Mouse (Mus musculus): Measurements from ENCODE around the gene Atp1b2. TPM values are rescaled to one million over a fixed set of nuclear protein-coding genes. Genes with fewer than 3 reads are reported as not detected.
A peak's percentile ranks its signal among the peaks of the same experiment; 100 is the strongest.

Gene Atp1b2
- total and polyA plus RNA-seq, 3 experiments: 0.09 TPM; not detected in 2

GRCm38 (mm10) chr11:69606832-69607231, 1.1 kb upstream of the Atp1b2 start:
- no peak for DNase-seq (ENCODE audit: extremely low read depth)
- Histone ChIP-seq H3K27ac (ENCODE audit: insufficient read depth, low read depth) (no peak overlapping the region), H3K4me1 (ENCODE audit: control insufficient read depth in 1 of 2, insufficient read depth in 2 of 2) (peaks cover 9% of the 10 kb centered on the region in 2 experiments), H3K4me2 (ENCODE audit: insufficient read depth, low read depth, poor library complexity, severe bottlenecking) (no peak overlapping the region), H3K79me2 (replicated peaks; ENCODE audit: control insufficient read depth, extremely low read depth, insufficient read depth, poor library complexity, severe bottlenecking) (no peaks in the 10 kb centered on the region), H3K36me3 (replicated peaks in 1 of 2; ENCODE audit: control insufficient read depth in 1 of 2, insufficient read depth in 1 of 2, low read length in 1 of 2) (no peaks in the 10 kb centered on the region), H3K9ac (ENCODE audit: insufficient read depth, low read depth) (no peak overlapping the region), H3K4me3 (replicated peaks in 1 of 3; ENCODE audit: low read depth in 2 of 3, low read length in 2 of 3, poor library complexity in 1 of 3) (no peak overlapping the region), H3K9me3 (replicated peaks; ENCODE audit: low read length) (no peaks in the 10 kb centered on the region), H3K27me3 (replicated peaks) (peaks cover 85% of the 10 kb centered on the region)
- TF ChIP-seq EP300 (IDR thresholded peaks at IDR 0.05; ENCODE audit: low read length): no peak
- dilution Hi-C loops (cut with MboI; ENCODE audit: extremely low pct_ligation_motif_present, extremely low pct_unique_long_range_greater_than_20kb, low sequenced_read_pairs): no loop called here
- in situ Hi-C loops (cut with MboI; ENCODE audit: low pct_ligation_motif_present, low pct_unique_long_range_greater_than_20kb, low sequenced_read_pairs): no loop called here

DNA sequence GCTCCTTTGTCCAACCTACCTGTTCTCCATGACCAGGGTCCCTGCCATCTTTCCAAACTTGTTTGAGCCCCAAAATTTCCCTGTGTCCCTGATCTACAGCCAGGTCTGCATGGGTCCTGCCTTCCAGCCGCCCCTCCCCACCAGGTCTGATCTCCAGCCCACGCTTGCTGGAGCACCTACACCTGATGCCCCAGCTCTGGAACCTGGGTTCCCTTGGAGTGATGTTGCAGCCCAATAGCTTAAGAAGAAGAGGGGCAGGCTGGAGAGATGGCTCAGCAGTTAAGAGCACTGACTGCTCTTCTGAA, 701 bp upstream of the Atp1b2 start:
- no peaks in the 10 kb centered on the region for H3K79me2 ChIP-seq (replicated peaks; ENCODE audit: control insufficient read depth, extremely low read depth, insufficient read depth, poor library complexity, severe bottlenecking)
- dilution Hi-C loops (cut with MboI; ENCODE audit: extremely low pct_ligation_motif_present, extremely low pct_unique_long_range_greater_than_20kb, low sequenced_read_pairs) (no loop called here), in situ Hi-C loops (cut with MboI; ENCODE audit: low pct_ligation_motif_present, low pct_unique_long_range_greater_than_20kb, low sequenced_read_pairs) (no loop called here)
- peaks cover 85% of the 10 kb centered on the region for H3K27me3 ChIP-seq (replicated peaks)
- peaks cover 9% of the 10 kb centered on the region in 2 experiments for H3K4me1 ChIP-seq (ENCODE audit: control insufficient read depth in 1 of 2, insufficient read depth in 2 of 2)
- TF ChIP-seq ZC3H11A (IDR thresholded peaks at IDR 0.05; ENCODE audit: low read depth, low read length): no peak
- TF ChIP-seq ZMIZ1 (IDR thresholded peaks at IDR 0.05; ENCODE audit: low read depth, low read length): no peak
- TF ChIP-seq JUND (conservative IDR thresholded peaks at IDR 0.05; ENCODE audit: low read depth, low read length): no peak
- no peak overlapping the region for H3K27ac ChIP-seq (ENCODE audit: insufficient read depth, low read depth)
- no peak for DNase-seq (ENCODE audit: extremely low read depth)
- H3K9me3 ChIP-seq (replicated peaks; ENCODE audit: low read length): no peaks in the 10 kb centered on the region
- no peaks in the 10 kb centered on the region for H3K36me3 ChIP-seq (replicated peaks in 1 of 2; ENCODE audit: control insufficient read depth in 1 of 2, insufficient read depth in 1 of 2, low read length in 1 of 2)
- peak overlapping the region; percentile 93 for H3K4me2 ChIP-seq (ENCODE audit: insufficient read depth, low read depth, poor library complexity, severe bottlenecking)
- peak overlapping the region; percentile 31 to 50 (median 39) for H3K4me3 ChIP-seq (replicated peaks in 1 of 3; ENCODE audit: low read depth in 2 of 3, low read length in 2 of 3, poor library complexity in 1 of 3)
- H3K9ac ChIP-seq (ENCODE audit: insufficient read depth, low read depth): peak overlapping the region; percentile 49

- H3K4me1 ChIP-seq (ENCODE audit: control insufficient read depth in 1 of 2, insufficient read depth in 2 of 2): peaks cover 9 to 14% of the 10 kb centered on the region in 2 experiments
- peak overlapping the region; percentile 49; the same call in 1 of the 2 replicates for H3K9ac ChIP-seq (ENCODE audit: insufficient read depth, low read depth)
- no peaks in the 10 kb centered on the region for H3K79me2 ChIP-seq (replicated peaks; ENCODE audit: control insufficient read depth, extremely low read depth, insufficient read depth, poor library complexity, severe bottlenecking)
- dilution Hi-C loops (cut with MboI; ENCODE audit: extremely low pct_ligation_motif_present, extremely low pct_unique_long_range_greater_than_20kb, low sequenced_read_pairs) (no loop called here), in situ Hi-C loops (cut with MboI; ENCODE audit: low pct_ligation_motif_present, low pct_unique_long_range_greater_than_20kb, low sequenced_read_pairs) (no loop called here)
- peak overlapping the region; percentile 93 for H3K4me2 ChIP-seq (ENCODE audit: insufficient read depth, low read depth, poor library complexity, severe bottlenecking)
- no peak overlapping the region for H3K27ac ChIP-seq (ENCODE audit: insufficient read depth, low read depth)
- TF ChIP-seq JUND (conservative IDR thresholded peaks at IDR 0.05; ENCODE audit: low read depth, low read length): no peak
- no peak for TF ChIP-seq USF2 (conservative IDR thresholded peaks at IDR 0.05; ENCODE audit: low read depth, low read length)
- no peak for TF ChIP-seq ZMIZ1 (IDR thresholded peaks at IDR 0.05; ENCODE audit: low read depth, low read length)
- TF ChIP-seq ETS1 (conservative IDR thresholded peaks at IDR 0.05; ENCODE audit: low read depth, low read length): no peak
- TF ChIP-seq ELF1 (IDR thresholded peaks at IDR 0.05; ENCODE audit: low read depth, low read length): no peak
- TF ChIP-seq SMC3 (IDR thresholded peaks at IDR 0.05; ENCODE audit: low read depth, low read length): no peak
- no peak for TF ChIP-seq MAZ (IDR thresholded peaks at IDR 0.05; ENCODE audit: low read depth, low read length)
- TF ChIP-seq POLR2AphosphoS2 (IDR thresholded peaks at IDR 0.05; ENCODE audit: low read depth, low read length): no peak
- no peak for TF ChIP-seq RCOR1 (conservative IDR thresholded peaks at IDR 0.05; ENCODE audit: low read depth, low read length)
- TF ChIP-seq HCFC1 (IDR thresholded peaks at IDR 0.05; ENCODE audit: low read depth, low read length): no peak
- peaks cover 81% of the 10 kb centered on the region for H3K27me3 ChIP-seq (replicated peaks)
- no peaks in the 10 kb centered on the region for H3K36me3 ChIP-seq (replicated peaks in 1 of 2; ENCODE audit: control insufficient read depth in 1 of 2, insufficient read depth in 1 of 2, low read length in 1 of 2)
- H3K4me3 ChIP-seq (replicated peaks in 1 of 3; ENCODE audit: low read depth in 2 of 3, low read length in 2 of 3, poor library complexity in 1 of 3): peak overlapping the region in 1 of 3 experiments; percentile 51
- DNase-seq (ENCODE audit: extremely low read depth): no peak
- no peaks in the 10 kb centered on the region for H3K9me3 ChIP-seq (replicated peaks; ENCODE audit: low read length)
These were observed 712 bp downstream of the Atp1b2 start for GRCm38 (mm10) chr11:69604795-69605664.

Data from CH12.LX (cell line).